Mouse (Mus musculus) cortical plate, adult 2 months (tissue): ENCODE measurements at regions not wholly inside any gene's neighbourhood (a gene's known extent, or its start where the extent isn't known, plus 50 kb on each side); places are given as distances from the start of the nearest gene placed in this dataset.

Experiments
- H3K27ac ChIP-seq: fragments of 200-500 bp; 2 replicates; pipeline ENCODE4 v1.5.1; 2012; ENCODE audit warnings: low read length, control low read depth, inconsistent platforms; ENCODE audit not compliant: insufficient read depth
- H3K4me1 ChIP-seq: fragments of 200-500 bp; 2 replicates; pipeline ENCODE4 v1.6.1; 2011; ENCODE audit warnings: low read length; ENCODE audit not compliant: control insufficient read depth, insufficient read depth
- H3K4me3 ChIP-seq: fragments of 200-500 bp; 2 replicates; pipeline ENCODE4 v1.5.1; 2011; ENCODE audit warnings: mild to moderate bottlenecking, low read length, control low read depth; ENCODE audit not compliant: insufficient read depth
- CTCF ChIP-seq: fragments of 200-500 bp; IDR thresholded peaks from 2 replicates; pipeline ENCODE4 v1.5.1; 2011; ENCODE audit warnings: mild to moderate bottlenecking, control low read depth, low read length; ENCODE audit not compliant: insufficient read depth; ENCODE audit errors: extremely low read depth
- POLR2A ChIP-seq: fragments of 200-500 bp; IDR thresholded peaks from 2 replicates; pipeline ENCODE4 v1.6.1; 2011; ENCODE audit warnings: mild to moderate bottlenecking, low read length, control low read depth; ENCODE audit not compliant: insufficient read depth; ENCODE audit errors: extremely low read depth

DNA sequence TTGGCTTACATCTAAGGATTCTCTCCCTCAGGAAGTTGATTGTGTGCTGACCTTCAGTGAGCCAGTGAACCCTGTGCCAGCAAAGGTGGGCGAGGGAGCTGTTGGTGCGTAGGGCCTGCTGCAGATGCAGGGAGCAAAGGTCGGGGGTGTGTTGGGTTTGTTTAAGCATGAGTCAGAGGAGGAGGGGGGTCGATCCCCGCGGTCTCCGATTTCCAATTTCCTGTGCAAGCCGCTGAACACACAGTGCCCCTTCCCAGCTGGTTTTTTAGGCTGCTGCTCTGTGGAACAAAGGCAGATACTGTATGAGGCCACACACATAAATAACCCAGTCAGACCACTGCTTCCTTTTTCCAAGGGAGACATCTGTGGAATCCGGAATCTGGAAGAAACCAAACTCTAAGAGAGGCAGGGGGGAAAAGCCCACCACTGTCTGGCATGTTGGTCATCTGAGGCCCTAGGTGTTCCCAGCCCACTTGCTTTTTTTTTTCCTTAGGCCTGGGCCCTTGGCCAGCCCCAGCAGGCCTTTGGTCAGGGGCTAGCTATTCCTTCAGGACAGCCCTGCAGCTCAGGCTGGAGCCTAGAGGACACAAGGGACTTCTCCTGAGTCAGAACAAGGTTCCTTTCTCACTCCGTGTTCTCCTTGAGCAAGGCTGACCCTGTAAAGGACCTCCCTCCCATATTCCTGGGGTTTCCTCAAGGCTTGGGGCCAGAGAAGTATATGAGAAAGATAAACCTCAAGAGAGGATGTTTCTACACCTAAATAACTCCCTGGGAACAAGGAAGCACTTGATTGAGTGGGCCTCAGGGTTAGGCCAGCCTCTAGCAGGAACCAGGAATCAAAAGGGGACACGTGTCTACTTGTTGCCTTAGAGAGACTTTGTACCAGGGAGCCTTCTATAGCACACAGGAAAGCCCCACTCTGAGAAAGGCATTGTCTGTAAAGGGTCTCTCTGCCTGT is 119.0 kb downstream of the Tomm20 start:
- H3K4me3 ChIP-seq = no peak overlapping the region
- H3K27ac ChIP-seq = peak overlapping the region; percentile 66
- no peak for TF ChIP-seq CTCF
- TF ChIP-seq POLR2A = no peak
- peaks cover 6% of the 10 kb centered on the region; the same call in 1 of the 2 replicates for H3K4me1 ChIP-seq

GRCm38 (mm10) chr8:126825877-126826276 is 119.8 kb downstream of the Tomm20 start:
- TF ChIP-seq CTCF = no peak
- no peak for TF ChIP-seq POLR2A
- H3K27ac ChIP-seq = peak overlapping the region; percentile 66; the same call in 1 of the 2 replicates
- no peak overlapping the region for H3K4me3 ChIP-seq
- H3K4me1 ChIP-seq = peaks cover 6% of the 10 kb centered on the region; the same call in 1 of the 2 replicates

DNA sequence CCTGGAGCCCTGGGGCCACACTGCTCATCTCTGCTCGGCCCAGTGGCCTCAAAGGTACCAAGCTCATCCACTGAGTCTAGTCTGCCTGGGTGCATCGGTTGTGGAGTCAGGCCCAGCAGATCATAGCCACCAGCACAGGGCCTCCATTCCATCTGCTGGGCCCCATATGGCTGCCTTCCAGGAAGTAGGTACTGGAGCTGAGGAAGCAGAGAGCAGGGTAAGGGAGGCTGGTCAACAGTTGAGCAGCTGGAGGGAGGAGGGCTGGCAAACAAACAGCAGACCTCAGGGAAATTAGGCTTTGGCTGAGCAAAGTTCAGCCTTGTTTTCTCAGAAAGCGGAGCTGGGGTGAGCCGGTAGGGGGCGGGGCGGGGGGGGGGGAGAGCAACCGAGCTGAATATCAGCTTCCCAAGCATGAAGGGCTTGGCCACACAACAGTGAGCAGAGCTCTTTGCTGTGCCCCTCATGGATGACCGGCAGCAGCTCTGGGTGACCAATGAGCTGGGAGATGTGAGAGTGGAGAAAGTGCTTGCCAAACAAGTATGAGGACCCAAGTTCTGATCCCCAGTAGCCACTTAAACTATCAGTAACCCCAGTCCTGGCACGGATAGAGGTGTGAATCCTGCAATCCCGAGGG is 121.0 kb downstream of the Tomm20 start:
- H3K4me1 ChIP-seq = peaks cover 6% of the 10 kb centered on the region; the same call in 1 of the 2 replicates
- H3K4me3 ChIP-seq = no peak overlapping the region
- 0 out of 2 replicates have a peak overlapping the region, but pooled peaks have one; percentile 58 for H3K27ac ChIP-seq
- TF ChIP-seq CTCF = no peak
- TF ChIP-seq POLR2A = no peak

DNA sequence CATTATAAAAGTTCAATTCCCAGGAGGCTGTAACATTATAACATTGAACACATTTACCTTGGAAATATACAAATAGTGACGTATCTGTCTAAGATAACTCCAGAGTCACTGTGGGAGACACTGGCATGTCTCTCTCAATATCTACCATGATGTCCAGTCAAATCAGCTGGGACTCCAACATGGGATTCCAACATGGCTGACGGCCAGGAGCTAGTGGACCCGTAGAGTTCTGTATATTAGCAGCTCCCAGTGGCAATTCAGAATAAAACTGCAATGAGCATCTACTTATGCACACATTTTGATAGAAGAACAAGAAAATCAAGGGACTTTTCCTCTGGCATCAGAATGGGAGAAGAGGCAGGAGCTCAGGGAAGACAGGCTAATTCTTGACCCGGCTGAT is 123.4 kb downstream of the Tomm20 start:
- Histone ChIP-seq H3K4me3 (no peak overlapping the region), H3K4me1 (peaks cover 6% of the 10 kb centered on the region; the same call in 1 of the 2 replicates), H3K27ac (no peak overlapping the region)
- TF ChIP-seq POLR2A (no peak), CTCF (no peak)

DNA sequence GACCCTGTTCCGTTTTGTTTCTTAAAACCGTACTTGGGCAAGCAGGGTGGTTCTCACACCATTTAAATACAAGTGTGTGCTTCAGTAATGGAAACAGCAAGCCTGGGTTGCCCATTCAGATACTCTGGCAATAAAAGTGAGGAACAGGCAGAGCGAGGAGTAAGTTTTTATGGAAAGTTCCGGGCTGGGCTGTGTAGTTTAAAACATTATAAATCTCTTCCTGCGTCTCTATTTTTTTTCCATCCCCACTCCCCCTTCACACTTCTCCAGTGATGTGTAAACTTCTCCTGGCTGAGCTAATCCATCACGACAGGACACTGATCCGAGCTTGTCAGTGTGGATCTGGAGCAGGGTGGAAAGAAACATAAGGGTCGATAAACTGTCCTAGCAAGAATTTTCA is 124.4 kb downstream of the Tomm20 start:
- TF ChIP-seq POLR2A (no peak), CTCF (no peak)
- Histone ChIP-seq H3K4me3 (no peak overlapping the region), H3K27ac (no peak overlapping the region), H3K4me1 (peaks cover 1% of the 10 kb centered on the region; the same call in 1 of the 2 replicates)

- Histone ChIP-seq H3K4me1 (no peaks in the 10 kb centered on the region), H3K4me3 (no peak overlapping the region), H3K27ac (no peak overlapping the region)
- TF ChIP-seq CTCF = no peak
- TF ChIP-seq POLR2A = no peak
Measured at GRCm38 (mm10) chr8:126820502-126820901, 125.1 kb downstream of the Tomm20 start.

DNA sequence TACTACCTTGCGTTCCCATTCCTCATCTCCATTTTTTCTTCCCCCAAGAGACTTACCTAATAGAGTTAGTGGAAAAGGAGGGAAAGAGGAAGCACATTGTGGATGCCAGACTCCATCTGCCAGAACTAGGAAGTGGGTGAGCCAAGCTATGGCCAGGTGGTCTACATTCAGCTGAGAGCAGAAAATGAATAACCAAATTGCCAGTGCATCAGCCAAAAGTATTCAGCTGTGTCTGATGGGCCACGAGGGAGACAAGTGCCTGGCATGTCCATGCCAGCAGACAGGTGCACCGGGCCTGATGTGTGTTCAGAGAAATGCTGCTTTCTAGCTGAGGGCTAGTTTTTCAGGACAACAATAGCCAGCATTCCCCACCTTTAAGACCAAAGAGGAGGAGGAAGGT is 126.4 kb downstream of the Tomm20 start:
- no peak overlapping the region for H3K27ac ChIP-seq
- no peaks in the 10 kb centered on the region for H3K4me1 ChIP-seq
- no peak for TF ChIP-seq POLR2A
- no peak for TF ChIP-seq CTCF

DNA sequence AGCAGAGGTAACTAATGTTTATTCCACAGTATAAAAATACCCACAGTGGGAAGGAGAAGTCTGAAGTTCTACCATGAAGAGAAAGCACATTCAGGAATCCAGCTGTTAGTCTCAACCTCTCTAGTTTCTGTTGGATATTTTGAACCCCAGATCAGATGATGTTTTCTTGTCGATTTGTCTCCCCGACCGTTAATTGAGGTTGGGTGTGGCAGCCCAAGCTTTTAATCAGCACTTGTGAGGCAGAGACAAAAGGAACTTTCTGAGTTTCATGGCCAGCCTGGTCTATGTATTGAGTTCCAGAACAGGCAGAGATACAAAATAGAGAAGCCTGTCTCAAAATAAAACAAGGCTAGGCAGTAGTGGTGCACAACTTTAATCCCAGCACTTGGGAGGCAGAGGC is 129.5 kb downstream of the Tomm20 start:
- Histone ChIP-seq H3K4me3 (no peak overlapping the region), H3K27ac (no peak overlapping the region), H3K4me1 (no peaks in the 10 kb centered on the region)
- TF ChIP-seq CTCF (no peak), POLR2A (no peak)

More for the DNA sequence above, 126.4 kb downstream of the Tomm20 start:
- H3K4me3 ChIP-seq = no peak overlapping the region

GRCm38 (mm10) chr8:126814427-126814826 is 131.2 kb downstream of the Tomm20 start:
- peaks cover 1% of the 10 kb centered on the region; the same call in 1 of the 2 replicates for H3K4me1 ChIP-seq
- no peak for TF ChIP-seq POLR2A
- TF ChIP-seq CTCF = no peak
- H3K27ac ChIP-seq = no peak overlapping the region
- no peak overlapping the region for H3K4me3 ChIP-seq
